Mouse (Mus musculus): Measurements from ENCODE around the gene Bpgm. TPM values are rescaled to one million over a fixed set of nuclear protein-coding genes. Genes with fewer than 3 reads are reported as not detected.

Bpgm gene
- polyA plus RNA-seq, 1 experiment from 2014 or later, result 48.7 TPM

DNA sequence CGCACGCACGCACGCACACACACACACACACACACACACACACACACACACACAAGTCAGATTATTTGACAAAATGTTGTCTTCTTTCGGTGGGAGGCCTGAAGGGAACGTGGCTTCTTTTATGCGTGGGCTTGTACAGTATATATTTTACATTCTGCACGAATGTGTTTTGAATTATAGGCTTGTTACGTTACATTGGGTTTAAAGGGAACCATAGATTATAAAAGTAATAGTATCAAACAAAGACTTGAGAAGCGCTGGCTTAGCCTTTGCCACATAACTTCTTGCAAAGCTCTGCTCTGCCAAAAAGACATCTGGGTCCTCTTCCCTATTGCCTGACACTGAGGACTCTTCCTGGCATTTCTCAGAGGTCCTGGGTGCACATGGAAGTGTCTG lies 68.2 kb downstream of the Bpgm start:
- DNase-seq (ENCODE audit: low spot score), result peak; percentile 73
- peak overlapping the region; percentile 37; the same call in 1 of the 2 replicates for H3K4me2 ChIP-seq (ENCODE audit: low read depth, low read length)

DNA sequence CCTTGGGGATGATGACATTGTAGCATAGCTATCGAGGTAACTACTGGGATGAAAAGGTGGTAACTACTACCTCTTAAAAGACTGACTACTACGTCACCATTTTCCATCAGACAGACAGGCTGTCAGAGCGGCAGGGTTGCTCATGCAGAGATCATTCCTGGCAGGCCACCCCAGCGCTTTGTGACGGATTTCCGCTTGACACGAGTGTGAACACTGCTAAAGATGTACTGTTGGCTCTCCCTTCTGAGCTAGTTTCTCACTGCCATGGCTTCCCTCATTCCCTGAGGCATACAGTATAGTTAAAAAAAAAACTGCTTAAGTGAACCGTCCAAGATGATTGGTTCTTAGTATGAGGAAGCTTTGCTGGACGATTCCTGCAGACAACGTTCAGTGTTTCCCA lies 69.3 kb downstream of the Bpgm start:
- DNase-seq (ENCODE audit: low spot score), result peak; percentile 41

More for the DNA sequence above, 68.2 kb downstream of the Bpgm start:
- peak overlapping the region; percentile 77 for H3K27ac ChIP-seq (replicated peaks; ENCODE audit: low read depth, low read length)
- H3K9ac ChIP-seq (ENCODE audit: low read depth, low read length), result no peak overlapping the region
- H3K4me1 ChIP-seq (ENCODE audit: control insufficient read depth, insufficient read depth, low read length), result peaks cover 26% of the 10 kb centered on the region
- no peak overlapping the region for H3K4me3 ChIP-seq (ENCODE audit: low read depth, low read length)
- WGBS, result 39% methylated on average over 10 of the region's 10 CpGs
- no peaks in the 10 kb centered on the region for H3K36me3 ChIP-seq (ENCODE audit: control insufficient read depth, insufficient read depth, low read length)
- peak; percentile 22; the same call in 1 of the 2 replicates for ATAC-seq (ENCODE audit: low read depth)
- H3K9me3 ChIP-seq (ENCODE audit: control insufficient read depth, low read length), result no peaks in the 10 kb centered on the region
- H3K27me3 ChIP-seq (replicated peaks; ENCODE audit: control insufficient read depth, insufficient read depth, low read length), result no peaks in the 10 kb centered on the region

DNA sequence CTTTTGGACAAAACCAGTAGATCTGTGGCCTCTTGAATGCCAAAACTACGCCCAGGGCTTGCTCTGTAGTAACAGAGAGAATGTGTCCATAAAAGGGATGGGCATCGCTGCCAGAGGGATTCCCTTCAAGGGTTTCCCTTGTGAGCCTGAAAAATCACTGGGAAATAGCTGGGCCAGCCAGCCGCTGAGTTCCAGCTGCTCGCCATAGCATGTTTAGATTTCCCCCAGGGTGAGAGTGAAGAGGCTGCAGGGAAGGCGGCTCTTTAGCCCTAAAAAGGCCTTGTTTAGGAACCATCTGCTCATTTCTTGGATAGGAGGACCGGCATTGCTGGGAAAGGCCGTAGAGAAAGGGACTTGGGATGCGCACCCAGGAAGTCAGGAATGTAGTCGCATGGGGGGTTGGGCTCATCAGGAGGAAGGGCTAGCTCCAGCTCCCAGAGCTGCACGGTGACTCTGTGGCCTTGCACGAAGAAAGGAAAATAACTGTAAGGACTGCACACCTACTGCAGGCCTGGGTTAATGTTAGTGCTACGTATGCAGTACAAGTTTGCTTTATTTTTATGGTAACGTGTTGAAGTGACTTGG lies 72.5 kb downstream of the Bpgm start:
- Histone ChIP-seq H3K4me2 (ENCODE audit: low read depth, low read length) (no peak overlapping the region), H3K36me3 (ENCODE audit: control insufficient read depth, insufficient read depth, low read length) (no peaks in the 10 kb centered on the region), H3K9ac (ENCODE audit: low read depth, low read length) (no peak overlapping the region), H3K9me3 (ENCODE audit: control insufficient read depth, low read length) (peaks cover 7% of the 10 kb centered on the region; the same call in 1 of the 2 replicates), H3K27ac (replicated peaks; ENCODE audit: low read depth, low read length) (no peak overlapping the region), H3K4me3 (ENCODE audit: low read depth, low read length) (no peak overlapping the region), H3K4me1 (ENCODE audit: control insufficient read depth, insufficient read depth, low read length) (peaks cover 18% of the 10 kb centered on the region), H3K27me3 (replicated peaks; ENCODE audit: control insufficient read depth, insufficient read depth, low read length) (no peaks in the 10 kb centered on the region)
- ATAC-seq (ENCODE audit: low read depth), result no peak
- peak; percentile 25 for DNase-seq (ENCODE audit: low spot score)
- 50% methylated on average over 13 of the region's 13 CpGs for WGBS

More for the DNA sequence above, 69.3 kb downstream of the Bpgm start:
- Histone ChIP-seq H3K9me3 (ENCODE audit: control insufficient read depth, low read length) (no peaks in the 10 kb centered on the region), H3K4me1 (ENCODE audit: control insufficient read depth, insufficient read depth, low read length) (peaks cover 26% of the 10 kb centered on the region), H3K9ac (ENCODE audit: low read depth, low read length) (no peak overlapping the region), H3K27me3 (replicated peaks; ENCODE audit: control insufficient read depth, insufficient read depth, low read length) (no peaks in the 10 kb centered on the region), H3K4me2 (ENCODE audit: low read depth, low read length) (no peak overlapping the region), H3K36me3 (ENCODE audit: control insufficient read depth, insufficient read depth, low read length) (no peaks in the 10 kb centered on the region), H3K4me3 (ENCODE audit: low read depth, low read length) (no peak overlapping the region), H3K27ac (replicated peaks; ENCODE audit: low read depth, low read length) (peak overlapping the region; percentile 77; the same call in 1 of the 2 replicates)
- ATAC-seq (ENCODE audit: low read depth), result no peak
- whole genome bisulfite sequencing, result 65% methylated on average over 10 of the region's 10 CpGs

DNA sequence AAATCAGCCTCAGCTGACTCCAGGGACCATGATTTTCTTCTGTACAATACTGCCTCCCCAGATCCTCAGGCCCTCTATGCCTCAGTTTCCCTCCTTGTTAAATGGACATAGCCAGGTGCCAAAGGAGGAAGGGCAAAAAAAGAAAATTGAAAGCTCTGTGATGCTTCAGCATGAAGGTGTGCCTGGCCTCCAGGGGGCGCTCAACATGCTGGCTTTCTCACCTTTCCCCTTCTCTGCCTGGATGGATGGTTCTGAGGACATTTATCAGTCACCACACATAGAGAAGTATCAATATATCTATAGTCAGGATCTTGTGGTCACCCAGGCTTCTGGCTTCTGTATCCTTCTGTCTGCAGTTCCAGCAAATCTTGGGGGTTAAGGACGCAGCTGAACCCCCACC lies 73.0 kb downstream of the Bpgm start:
- no peaks in the 10 kb centered on the region for H3K27me3 ChIP-seq (replicated peaks; ENCODE audit: control insufficient read depth, insufficient read depth, low read length)
- no peaks in the 10 kb centered on the region for H3K36me3 ChIP-seq (ENCODE audit: control insufficient read depth, insufficient read depth, low read length)
- peaks cover 12% of the 10 kb centered on the region for H3K4me1 ChIP-seq (ENCODE audit: control insufficient read depth, insufficient read depth, low read length)
- H3K9ac ChIP-seq (ENCODE audit: low read depth, low read length), result no peak overlapping the region
- H3K27ac ChIP-seq (replicated peaks; ENCODE audit: low read depth, low read length), result no peak overlapping the region
- no peak overlapping the region for H3K4me2 ChIP-seq (ENCODE audit: low read depth, low read length)
- no peak overlapping the region for H3K4me3 ChIP-seq (ENCODE audit: low read depth, low read length)
- H3K9me3 ChIP-seq (ENCODE audit: control insufficient read depth, low read length), result peaks cover 7% of the 10 kb centered on the region; the same call in 1 of the 2 replicates
- WGBS, result 34% methylated on average over 2 of the region's 2 CpGs
- peak; percentile 24 for DNase-seq (ENCODE audit: low spot score)
- no peak for ATAC-seq (ENCODE audit: low read depth)

DNA sequence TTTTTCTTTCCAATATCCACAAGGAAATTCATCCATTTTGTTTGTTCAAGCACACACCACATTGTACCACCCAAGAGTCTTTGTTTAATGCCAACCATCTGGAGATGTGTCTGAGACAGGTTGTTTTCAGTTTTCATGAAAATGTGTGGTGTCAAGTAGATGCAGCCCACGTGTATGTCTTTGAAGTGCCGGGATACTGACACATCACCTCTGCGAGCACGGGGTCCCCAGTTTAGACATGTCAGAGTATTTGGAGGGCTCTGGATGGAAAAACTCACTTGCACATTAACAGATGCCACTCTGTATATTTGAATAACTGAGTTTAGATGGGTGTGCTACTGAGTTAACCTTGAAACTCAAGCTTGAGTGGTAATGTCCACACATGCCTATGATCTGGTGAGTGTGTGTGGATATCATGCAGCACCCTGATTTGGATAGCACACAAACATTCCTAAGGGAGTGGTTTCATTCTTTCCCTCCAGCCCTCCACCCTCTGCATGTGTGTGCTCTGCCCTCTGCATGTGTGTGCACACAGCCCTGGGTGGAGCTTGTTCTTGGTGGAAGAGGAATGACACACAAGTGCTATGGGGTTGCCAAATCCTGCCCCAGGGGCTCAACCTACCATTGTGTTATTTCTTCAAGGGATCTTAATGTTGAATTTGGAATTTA lies 76.6 kb downstream of the Bpgm start:
- H3K9ac ChIP-seq (ENCODE audit: low read depth, low read length), result no peak overlapping the region
- peaks cover 7% of the 10 kb centered on the region; the same call in 1 of the 2 replicates for H3K9me3 ChIP-seq (ENCODE audit: control insufficient read depth, low read length)
- H3K36me3 ChIP-seq (ENCODE audit: control insufficient read depth, insufficient read depth, low read length), result no peaks in the 10 kb centered on the region
- no peaks in the 10 kb centered on the region for H3K4me1 ChIP-seq (ENCODE audit: control insufficient read depth, insufficient read depth, low read length)
- H3K4me2 ChIP-seq (ENCODE audit: low read depth, low read length), result no peak overlapping the region
- 67% methylated on average over 4 of the region's 4 CpGs for WGBS
- no peak overlapping the region for H3K27ac ChIP-seq (replicated peaks; ENCODE audit: low read depth, low read length)
- H3K27me3 ChIP-seq (replicated peaks; ENCODE audit: control insufficient read depth, insufficient read depth, low read length), result no peaks in the 10 kb centered on the region
- H3K4me3 ChIP-seq (ENCODE audit: low read depth, low read length), result no peak overlapping the region
- DNase-seq (ENCODE audit: low spot score) (no peak), ATAC-seq (ENCODE audit: low read depth) (no peak)

DNA sequence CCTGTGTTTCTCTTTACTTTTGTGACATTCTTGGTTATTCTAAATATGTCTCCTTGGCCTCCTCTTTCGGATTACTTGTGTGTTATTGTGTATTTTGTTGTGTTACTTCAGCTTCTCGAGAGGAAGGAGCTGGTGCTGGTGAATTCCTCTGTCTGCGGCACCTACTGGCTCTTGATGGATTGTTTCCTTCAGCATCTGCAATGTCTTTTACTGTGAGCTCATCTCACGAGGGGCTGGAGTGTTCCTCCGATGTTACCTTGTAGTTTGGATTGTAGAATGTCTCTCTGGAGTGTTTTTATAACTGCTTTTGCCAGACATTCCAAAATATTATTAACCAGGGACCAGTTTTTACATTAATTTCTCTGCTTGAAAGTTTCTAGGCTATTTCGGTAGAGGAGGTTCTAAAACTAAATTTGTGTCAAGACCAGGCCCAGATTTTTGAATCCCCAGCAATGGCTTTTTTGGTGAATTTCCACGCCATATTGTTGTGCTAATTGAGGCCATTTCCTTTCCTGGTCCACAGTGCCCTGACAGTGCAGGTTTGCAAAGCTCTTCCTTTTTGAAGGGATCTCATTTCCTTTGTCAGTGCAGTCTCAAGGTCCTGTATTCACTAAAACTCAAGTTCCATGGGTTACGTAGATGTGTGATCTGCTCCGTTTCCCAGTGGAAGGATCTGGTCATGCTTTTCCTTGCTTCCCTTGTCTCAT lies 78.4 kb downstream of the Bpgm start:
- Histone ChIP-seq H3K27me3 (replicated peaks; ENCODE audit: control insufficient read depth, insufficient read depth, low read length) (no peaks in the 10 kb centered on the region), H3K4me1 (ENCODE audit: control insufficient read depth, insufficient read depth, low read length) (no peaks in the 10 kb centered on the region), H3K4me2 (ENCODE audit: low read depth, low read length) (no peak overlapping the region), H3K36me3 (ENCODE audit: control insufficient read depth, insufficient read depth, low read length) (no peaks in the 10 kb centered on the region), H3K4me3 (ENCODE audit: low read depth, low read length) (no peak overlapping the region), H3K9ac (ENCODE audit: low read depth, low read length) (no peak overlapping the region), H3K9me3 (ENCODE audit: control insufficient read depth, low read length) (peaks cover 7% of the 10 kb centered on the region; the same call in 1 of the 2 replicates), H3K27ac (replicated peaks; ENCODE audit: low read depth, low read length) (no peak overlapping the region)
- ATAC-seq (ENCODE audit: low read depth) (no peak), DNase-seq (ENCODE audit: low spot score) (no peak)
- 72% methylated on average over 9 of the region's 9 CpGs for WGBS

Other genes starting within 250 kb of the Bpgm start
- 182 and 187 TPM in 2 replicates for gene Akr1b3, start 158.7 kb upstream of the Bpgm start, polyA plus RNA-seq (2014; fragmentation: Nextera tagmentation; extraction: Ambion mirVana)
- 7.9 and 11.0 TPM in 2 replicates for gene Akr1b8, start 122.1 kb upstream of the Bpgm start, polyA plus RNA-seq (2014; fragmentation: Nextera tagmentation; extraction: Ambion mirVana)
- gene Akr1b10, start 92.0 kb upstream of the Bpgm start, polyA plus RNA-seq (2014; fragmentation: Nextera tagmentation; extraction: Ambion mirVana), result 15.9 and 16.2 TPM in 2 replicates
- gene Akr1b7, start 63.9 kb upstream of the Bpgm start, polyA plus RNA-seq (2014; fragmentation: Nextera tagmentation; extraction: Ambion mirVana), result not detected in 2 replicates
- 227 and 238 TPM in 2 replicates for gene Cald1, start 122.3 kb downstream of the Bpgm start, polyA plus RNA-seq (2014; fragmentation: Nextera tagmentation; extraction: Ambion mirVana)